Mouse (Mus musculus) forebrain, embryonic 14.5 days (tissue): Measurements from ENCODE around the gene Dbf4. TPM values are rescaled to one million over a fixed set of nuclear protein-coding genes. Genes with fewer than 3 reads are reported as not detected.

Experiments
- ATAC-seq: fragments of 200-750 bp; cut with Nextera tagmentation; 2 replicates; pipeline ENCODE4 v1.8.0; 2017; ENCODE audit warnings: mild to moderate bottlenecking, moderate library complexity
- DNase-seq: peaks from one replicate; pipeline ENCODE4 v3.0.0-alpha.2; 2015; ENCODE audit warnings: low spot score
- H3K27ac ChIP-seq: fragments of 300-500 bp; sonication (generic); 2 replicates; pipeline ENCODE4 v1.5.1; 2014; ENCODE audit warnings: low read depth, mild to moderate bottlenecking, control low read depth, low read length, moderate library complexity
- H3K27me3 ChIP-seq: fragments of 300-500 bp; sonication (generic); replicated peaks from 2 replicates; pipeline ENCODE4 v1.6.1; 2014; ENCODE audit warnings: low read length, control low read depth, mixed read lengths; ENCODE audit not compliant: control insufficient read depth, insufficient read depth
- H3K36me3 ChIP-seq: fragments of 300-500 bp; sonication (generic); 2 replicates; pipeline ENCODE4 v1.6.1; 2014; ENCODE audit warnings: low read length, control low read depth; ENCODE audit not compliant: control insufficient read depth, insufficient read depth
- H3K4me1 ChIP-seq: fragments of 300-500 bp; sonication (generic); 2 replicates; pipeline ENCODE4 v1.6.1; 2014; ENCODE audit warnings: antibody characterized with exemption, low read length, control low read depth; ENCODE audit not compliant: control insufficient read depth, insufficient read depth
- H3K4me2 ChIP-seq: fragments of 300-500 bp; sonication (generic); 2 replicates; pipeline ENCODE4 v1.6.1; 2014; ENCODE audit warnings: mild to moderate bottlenecking, control low read depth, low read length
- H3K4me3 ChIP-seq: fragments of 300-500 bp; sonication (generic); 2 replicates; pipeline ENCODE4 v1.5.1; 2014; ENCODE audit warnings: low read depth, low read length, control low read depth
- H3K9ac ChIP-seq: fragments of 300-500 bp; sonication (generic); 2 replicates; pipeline ENCODE4 v1.6.1; 2014; ENCODE audit warnings: mild to moderate bottlenecking, low read length, control low read depth, moderate library complexity
- H3K9me3 ChIP-seq: fragments of 300-500 bp; sonication (generic); replicated peaks from 2 replicates; pipeline ENCODE4 v1.6.1; 2016; ENCODE audit warnings: low read length, control low read depth, mixed read lengths; ENCODE audit not compliant: control insufficient read depth
- WGBS: fragments of 180-500 bp; shearing (Covaris S2); extraction: QIAGEN DNeasy Blood & Tissue Kit; methylation state at CpG from one replicate; pipeline ENCODE4 v1.1.7; 2014; 5-methylcytosine and 5-hydroxymethylcytosine counted together
- polyA plus RNA-seq: library from polyadenylated mRNA; unstranded; fragments of >200 nt; fragmentation: Nextera tagmentation; extraction: Ambion mirVana; gene quantifications from 2 replicates; pipeline ENCODE4 v1.2.1, GENCODE M21; 2014

The Dbf4 gene
- 27.2 and 31.6 TPM in 2 replicates for polyA plus RNA-seq

DNA sequence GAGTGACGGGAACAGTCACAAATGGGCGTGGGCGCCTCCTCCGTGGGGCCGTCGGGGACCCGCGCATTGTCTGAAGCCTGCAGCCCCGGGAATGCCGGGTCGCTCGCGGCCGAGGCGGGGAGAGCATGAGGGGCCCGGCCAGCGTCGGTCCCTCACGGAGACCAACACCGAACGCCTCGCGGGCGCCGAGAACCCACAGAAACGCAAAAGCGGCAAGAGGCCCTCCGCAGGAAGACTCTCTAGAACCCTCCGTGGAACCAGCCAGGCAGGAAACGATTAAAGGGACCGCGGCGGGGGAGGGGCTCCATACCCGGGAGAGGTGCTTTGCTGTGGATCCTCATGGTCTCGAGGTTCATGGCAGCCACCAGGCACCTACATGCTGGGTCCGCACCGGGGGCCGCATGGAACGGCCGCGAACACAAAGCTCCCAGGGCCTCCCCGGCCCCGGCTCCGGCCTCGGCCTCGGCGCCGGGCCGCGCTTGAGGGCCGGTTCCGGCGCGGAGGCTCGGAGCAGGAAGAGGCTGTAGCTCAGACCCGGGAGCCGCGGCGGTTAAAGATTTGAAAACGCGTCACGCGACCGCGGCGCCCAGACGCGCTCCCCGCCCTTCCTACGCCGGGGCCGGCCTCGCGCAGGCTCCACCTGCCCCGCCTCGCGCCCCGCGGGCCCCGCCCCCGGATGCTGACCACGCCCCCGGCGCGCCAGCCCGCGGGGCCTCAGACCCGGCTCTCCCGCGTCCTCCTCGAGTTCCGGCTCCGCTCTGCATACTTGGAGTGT lies at the start of gene Dbf4, which contains the start of gene Slc25a40:
Gene Dbf4, minus strand, starts transcription at position 560 of the 775 bp plus-strand sequence.
Gene Slc25a40, plus strand, starts transcription at position 694 of the 775 bp plus-strand sequence.
- H3K4me3 ChIP-seq: peak within 1 kb of the TSS; percentile 71
- peaks cover 22% of the 10 kb centered on the region for H3K36me3 ChIP-seq

DNA sequence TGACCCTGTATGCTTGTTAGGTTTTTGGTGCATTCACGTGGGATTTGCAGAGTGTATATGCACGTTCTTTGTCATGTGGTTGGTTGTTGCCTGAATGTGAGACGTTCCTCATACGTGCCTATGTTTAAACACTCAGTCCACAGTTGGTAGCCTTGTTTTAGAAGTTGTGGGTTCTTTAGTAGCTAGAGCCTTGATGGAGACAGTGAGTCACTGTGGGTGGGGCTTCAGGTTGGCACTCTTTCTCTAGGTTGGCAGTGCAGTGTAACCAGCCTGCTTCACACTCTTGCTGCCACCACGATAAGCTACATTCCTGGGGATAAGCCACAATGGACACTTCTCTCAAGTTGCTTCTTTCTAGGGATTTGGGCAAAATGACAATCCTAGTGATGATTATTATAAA lies 34.0 kb upstream of the Dbf4 start:
- no peaks in the 10 kb centered on the region for H3K27me3 ChIP-seq
- H3K9me3 ChIP-seq: no peaks in the 10 kb centered on the region
- no peak overlapping the region for H3K9ac ChIP-seq
- 0 out of 2 replicates have a peak, but pooled peaks cover 3% of the 10 kb centered on the region for H3K36me3 ChIP-seq
- 88% methylated on average over 5 of the region's 5 CpGs for WGBS
- no peaks in the 10 kb centered on the region for H3K4me1 ChIP-seq
- H3K4me2 ChIP-seq: no peak overlapping the region
- H3K27ac ChIP-seq: no peak overlapping the region
- ATAC-seq (no peak), DNase-seq (no peak)
- no peak overlapping the region for H3K4me3 ChIP-seq

More for the DNA sequence above, at the start of gene Dbf4, which contains the start of gene Slc25a40:
- Histone ChIP-seq H3K9ac (peak within 1 kb of the TSS; percentile 88), H3K27ac (peak within 1 kb of the TSS; percentile 78), H3K4me2 (peak within 1 kb of the TSS; percentile 64), H3K4me1 (peaks cover 5% of the 10 kb centered on the region; the same call in 1 of the 2 replicates), H3K9me3 (no peaks in the 10 kb centered on the region), H3K27me3 (no peaks in the 10 kb centered on the region)
- WGBS: under 1% methylated on average over 76 of the region's 93 CpGs
- DNase-seq (peak; percentile 94), ATAC-seq (peak; percentile 97)

DNA sequence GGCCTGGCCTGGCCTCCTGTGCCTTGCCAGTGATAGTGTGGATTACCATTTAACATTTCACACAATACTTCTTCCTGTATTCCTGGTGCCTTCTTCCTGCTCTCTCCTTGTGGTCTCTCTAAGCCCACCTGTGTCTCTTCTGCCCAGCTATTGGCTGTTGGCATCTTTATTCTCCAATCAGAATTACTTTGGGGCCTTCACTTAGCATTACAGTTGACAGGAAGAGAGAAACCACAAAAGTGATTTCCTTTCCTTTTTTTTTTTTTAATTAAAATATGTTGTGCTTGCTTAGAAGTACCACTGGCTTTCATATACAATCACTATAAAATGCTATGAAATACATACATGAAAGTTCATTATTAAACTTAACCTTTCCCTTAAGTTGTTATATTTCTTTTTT lies 33.0 kb upstream of the Dbf4 start:
- Histone ChIP-seq H3K27me3 (no peaks in the 10 kb centered on the region), H3K4me3 (no peak overlapping the region)
- no peak for ATAC-seq

DNA sequence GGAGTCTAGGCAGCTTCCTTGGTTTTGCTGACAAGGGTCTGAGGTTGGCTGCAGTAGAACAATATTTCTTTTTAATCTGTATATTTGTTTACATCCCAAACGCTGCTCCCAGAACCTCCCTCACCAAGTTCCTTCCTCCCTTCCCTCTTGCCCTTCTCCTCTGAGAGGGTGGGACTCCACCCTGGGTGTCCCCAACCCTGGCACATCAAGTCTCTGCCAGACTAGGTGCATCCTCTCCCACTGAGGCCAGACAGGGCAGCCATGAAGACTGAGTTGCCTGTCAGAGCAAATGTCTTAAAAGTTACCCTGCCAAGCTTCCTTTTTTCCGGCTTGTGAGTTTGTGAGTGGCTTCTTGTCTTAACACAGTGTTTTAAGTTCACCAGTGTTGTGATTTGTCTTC lies 16.6 kb upstream of the Dbf4 start:
- WGBS: 68% methylated on average over 2 of the region's 2 CpGs
- Histone ChIP-seq H3K4me2 (no peak overlapping the region), H3K36me3 (no peaks in the 10 kb centered on the region), H3K27me3 (no peaks in the 10 kb centered on the region), H3K9me3 (no peaks in the 10 kb centered on the region), H3K9ac (no peak overlapping the region), H3K4me1 (no peaks in the 10 kb centered on the region), H3K4me3 (no peak overlapping the region), H3K27ac (no peak overlapping the region)
- ATAC-seq: no peak
- DNase-seq: no peak

More for the DNA sequence above, 33.0 kb upstream of the Dbf4 start:
- Histone ChIP-seq H3K27ac (no peak overlapping the region), H3K9me3 (no peaks in the 10 kb centered on the region), H3K4me1 (no peaks in the 10 kb centered on the region), H3K4me2 (no peak overlapping the region), H3K36me3 (0 out of 2 replicates have a peak, but pooled peaks cover 3% of the 10 kb centered on the region), H3K9ac (no peak overlapping the region)
- no peak for DNase-seq

DNA sequence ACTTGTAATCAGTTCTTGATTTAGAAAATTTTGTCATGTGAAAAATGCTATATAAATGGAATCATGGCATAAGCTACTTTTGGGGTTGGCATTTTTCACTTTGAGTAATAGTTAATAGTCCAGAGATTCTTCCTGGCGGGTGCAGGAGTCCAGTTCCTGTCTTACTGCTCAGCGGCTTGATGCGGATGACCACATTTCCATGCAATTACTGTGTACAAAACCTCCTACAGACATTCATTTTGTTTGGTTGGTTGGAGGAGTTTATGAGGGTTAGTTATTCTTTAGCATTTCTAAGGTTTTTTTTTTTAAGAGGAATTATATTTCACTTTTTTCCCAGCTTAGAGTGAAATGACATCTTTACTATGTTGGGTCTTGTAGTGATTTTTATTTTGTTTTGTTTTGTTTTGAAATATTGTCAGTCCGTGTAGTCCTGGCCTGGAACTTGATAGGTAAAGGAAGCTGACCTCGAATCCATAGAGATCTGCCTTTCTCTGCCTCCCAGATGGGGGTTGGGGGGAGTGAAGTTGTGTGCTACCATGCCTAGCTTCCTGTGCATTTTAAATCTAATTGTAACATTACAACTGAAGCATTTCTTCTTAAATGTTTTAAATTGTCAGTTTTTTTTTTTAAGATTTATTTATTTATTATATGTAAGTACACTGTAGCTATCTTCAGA lies 15.1 kb upstream of the Dbf4 start:
- 90% methylated on average over 5 of the region's 5 CpGs for WGBS
- Histone ChIP-seq H3K4me2 (no peak overlapping the region), H3K9me3 (no peaks in the 10 kb centered on the region), H3K4me3 (no peak overlapping the region), H3K36me3 (no peaks in the 10 kb centered on the region), H3K9ac (no peak overlapping the region), H3K27ac (no peak overlapping the region), H3K27me3 (no peaks in the 10 kb centered on the region), H3K4me1 (no peaks in the 10 kb centered on the region)
- ATAC-seq: no peak
- DNase-seq: no peak

DNA sequence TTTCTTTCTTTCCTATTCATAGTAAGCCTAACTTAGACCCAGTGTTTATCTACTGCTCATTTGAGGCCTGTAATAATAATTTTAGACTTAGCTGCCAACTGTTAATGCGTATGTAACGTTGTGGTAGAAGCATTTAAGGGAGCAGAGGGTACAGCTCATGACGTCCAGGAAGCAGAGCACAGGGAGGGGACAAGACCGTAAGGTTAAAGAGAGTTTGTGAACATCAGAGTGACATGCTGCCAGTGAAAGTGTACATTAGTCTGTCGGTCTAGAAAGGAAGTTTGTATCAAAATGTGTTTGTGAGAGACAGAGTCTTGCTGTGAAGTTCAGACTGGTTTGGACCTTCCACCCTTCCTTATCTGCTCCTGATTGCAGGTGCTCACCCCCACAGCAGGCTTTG lies 3.4 kb upstream of the Dbf4 start:
- no peaks in the 10 kb centered on the region for H3K36me3 ChIP-seq
- H3K27me3 ChIP-seq: no peaks in the 10 kb centered on the region
- no peak overlapping the region for H3K4me2 ChIP-seq
- peaks cover 5% of the 10 kb centered on the region; the same call in 1 of the 2 replicates for H3K4me1 ChIP-seq
- no peak overlapping the region for H3K27ac ChIP-seq
- no peaks in the 10 kb centered on the region for H3K9me3 ChIP-seq
- 86% methylated on average over 5 of the region's 5 CpGs for WGBS
- DNase-seq (no peak), ATAC-seq (no peak)
- no peak overlapping the region for H3K9ac ChIP-seq
- no peak overlapping the region for H3K4me3 ChIP-seq

DNA sequence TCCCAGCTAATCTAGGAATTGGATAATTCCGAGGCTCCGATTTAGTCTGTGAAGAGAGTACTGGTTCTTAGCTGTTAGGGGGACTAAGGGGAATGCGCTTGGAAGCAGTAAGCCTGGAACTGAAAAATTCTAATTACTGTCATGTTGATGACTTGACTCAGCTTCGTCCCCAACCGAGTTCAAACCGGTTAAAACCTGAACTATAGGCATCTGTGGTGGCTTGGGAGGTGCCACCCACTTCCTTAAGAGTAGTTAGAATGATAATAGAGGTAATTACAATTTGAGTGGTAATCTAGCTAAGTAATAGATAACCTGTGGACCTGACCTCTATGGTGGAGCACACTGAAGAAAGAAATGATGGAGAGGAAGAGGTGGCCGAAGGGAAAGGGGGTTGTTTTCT lies 1.6 kb upstream of the Dbf4 start:
- Histone ChIP-seq H3K27ac (no peak overlapping the region), H3K9ac (peak overlapping the region; percentile 38; the same call in 1 of the 2 replicates), H3K4me1 (peaks cover 5% of the 10 kb centered on the region; the same call in 1 of the 2 replicates), H3K27me3 (no peaks in the 10 kb centered on the region), H3K36me3 (peaks cover 9% of the 10 kb centered on the region), H3K9me3 (no peaks in the 10 kb centered on the region), H3K4me2 (peak overlapping the region; percentile 64), H3K4me3 (peak overlapping the region; percentile 71; the same call in 1 of the 2 replicates)
- ATAC-seq (no peak), DNase-seq (peak; percentile 6)
- WGBS: 20% methylated on average over 7 of the region's 7 CpGs

DNA sequence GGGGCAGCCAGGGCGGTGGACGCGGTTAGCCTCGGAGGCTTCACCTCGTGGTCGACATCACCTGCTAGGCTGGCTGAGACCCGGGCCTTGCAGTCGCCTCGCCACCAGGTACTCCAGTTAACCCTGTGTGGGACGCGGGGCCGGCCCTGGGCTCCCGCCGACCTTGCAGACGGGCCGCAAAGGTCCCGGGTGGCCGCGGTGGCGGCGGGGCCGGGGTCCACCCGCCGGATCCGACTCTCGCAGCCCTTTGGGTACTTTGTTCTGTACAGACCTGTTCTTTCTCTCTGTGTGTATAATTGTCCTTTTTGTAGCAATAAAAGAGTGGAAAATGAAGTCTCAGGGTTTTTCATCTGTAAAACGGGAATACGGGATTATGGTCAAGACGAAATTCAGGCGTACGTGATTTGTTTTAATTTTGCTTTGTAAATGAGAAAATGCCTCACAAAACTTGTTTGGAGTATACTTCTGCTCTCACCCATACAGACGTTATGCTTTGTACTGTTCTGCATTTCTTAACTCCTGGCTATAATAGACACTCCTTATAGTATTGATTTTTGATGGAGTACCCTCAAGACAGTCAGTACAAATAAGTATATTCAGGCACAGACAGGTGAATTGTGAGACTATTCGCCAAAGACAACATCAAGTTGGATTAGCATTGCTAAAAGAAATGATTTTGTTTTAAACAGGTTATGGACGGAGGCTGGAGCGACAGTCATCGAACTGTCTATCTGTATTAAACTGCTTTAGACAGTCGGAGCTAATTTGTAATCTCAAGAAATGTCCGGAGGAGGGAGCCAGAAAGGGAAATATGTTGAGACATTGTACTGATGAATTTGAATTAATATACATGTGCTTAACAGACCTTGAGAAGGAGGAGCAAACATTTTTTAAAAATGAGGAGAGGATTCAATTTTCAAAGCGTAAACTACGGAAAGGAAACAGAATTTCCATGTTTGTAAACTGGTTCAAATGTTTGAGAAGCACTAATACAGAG lies 714 bp upstream of the Dbf4 start:
- WGBS: under 1% methylated on average over 38 of the region's 40 CpGs
- peak overlapping the region; percentile 64 for H3K4me2 ChIP-seq

More for the DNA sequence above, 714 bp upstream of the Dbf4 start:
- Histone ChIP-seq H3K4me3 (peak overlapping the region; percentile 71), H3K27ac (peak overlapping the region; percentile 78; the same call in 1 of the 2 replicates), H3K9me3 (no peaks in the 10 kb centered on the region), H3K27me3 (no peaks in the 10 kb centered on the region), H3K36me3 (peaks cover 14% of the 10 kb centered on the region), H3K9ac (peak overlapping the region; percentile 88), H3K4me1 (peaks cover 5% of the 10 kb centered on the region; the same call in 1 of the 2 replicates)
- ATAC-seq (peak; percentile 10; the same call in 1 of the 2 replicates), DNase-seq (peak; percentile 57)
